Mouse (Mus musculus) erythroblast, embryonic 14.5 days (primary cell): ENCODE data around the gene Rell1.

Experiments used
- GATA1 ChIP-seq: IDR thresholded peaks from 2 replicates; pipeline ENCODE4 v1.6.1; 2012; ENCODE audit warnings: low read length, inconsistent platforms, mixed read lengths
- TAL1 ChIP-seq: IDR thresholded peaks from 3 replicates; pipeline ENCODE4 v1.6.1; 2012; ENCODE audit warnings: low read length, inconsistent platforms, mixed read lengths

- TF ChIP-seq GATA1 (no peak), TAL1 (no peak)
Observed at GRCm38 (mm10) chr5:63952039-63952438, 16.7 kb downstream of the Rell1 start.
